Mouse (Mus musculus) limb, embryonic 10.5 days (tissue): Measurements from ENCODE around the gene Olfr984. TPM values are rescaled to one million over a fixed set of nuclear protein-coding genes. Genes with fewer than 3 reads are reported as not detected.

Source experiments
- DNase-seq: peaks from one replicate; pipeline ENCODE4 v3.0.0-alpha.2; 2017; ENCODE audit warnings: low spot score
- H3K27ac ChIP-seq: fragments of 300-500 bp; sonication (generic); 2 replicates; pipeline ENCODE4 v1.5.1; 2016; ENCODE audit warnings: mild to moderate bottlenecking
- H3K27me3 ChIP-seq: fragments of 300-500 bp; sonication (generic); 2 replicates; pipeline ENCODE4 v1.6.1; 2016; ENCODE audit warnings: low read depth, mild to moderate bottlenecking; ENCODE audit not compliant: poor library complexity, severe bottlenecking
- H3K36me3 ChIP-seq: fragments of 300-500 bp; sonication (generic); 2 replicates; pipeline ENCODE4 v1.6.1; 2016; ENCODE audit warnings: mild to moderate bottlenecking, moderate library complexity
- H3K4me1 ChIP-seq: fragments of 300-500 bp; sonication (generic); 2 replicates; pipeline ENCODE4 v1.6.1; 2016
- H3K4me3 ChIP-seq: fragments of 300-500 bp; sonication (generic); 2 replicates; pipeline ENCODE4 v1.5.1; 2016; ENCODE audit warnings: mild to moderate bottlenecking, moderate library complexity
- H3K9me3 ChIP-seq: fragments of 300-500 bp; sonication (generic); replicated peaks from 2 replicates; pipeline ENCODE4 v1.6.1; 2016; ENCODE audit warnings: mild to moderate bottlenecking
- WGBS: fragments of 180-500 bp; shearing (Covaris S2); methylation state at CpG from one replicate; pipeline ENCODE4 v1.1.7; 2016; 5-methylcytosine and 5-hydroxymethylcytosine counted together
- polyA plus RNA-seq: library from polyadenylated mRNA; unstranded; fragments of >200 nt; fragmentation: Nextera tagmentation; extraction: Ambion mirVana; gene quantifications from 2 replicates; pipeline ENCODE4 v1.2.1, GENCODE M21; 2016

Gene Olfr984
- not detected in 2 replicates for polyA plus RNA-seq

DNA sequence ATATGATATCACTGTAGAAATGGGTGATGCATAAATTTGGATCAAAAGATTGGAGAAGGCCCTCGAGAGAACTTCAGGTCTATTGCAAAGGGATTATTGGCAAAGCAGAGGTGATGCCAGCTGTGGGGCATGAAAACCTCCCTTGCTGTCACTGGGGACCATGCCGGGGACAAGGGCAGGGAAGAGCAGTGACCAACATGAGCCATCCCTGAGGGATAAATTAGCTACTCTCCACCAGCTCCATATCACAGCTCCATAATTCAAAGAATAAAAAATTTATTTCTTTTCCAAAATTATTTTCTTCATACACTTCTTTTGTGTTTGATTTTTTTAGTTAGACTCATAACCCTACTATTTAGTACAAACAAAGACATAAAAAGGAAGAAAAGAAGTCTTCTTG, at the start of gene Olfr984:
Gene Olfr984, minus strand, starts transcription at position 101 of the 400 bp plus-strand sequence.
- Histone ChIP-seq H3K27ac (no peak within 1 kb of the TSS), H3K4me3 (no peak within 1 kb of the TSS), H3K4me1 (0 out of 2 replicates have a peak, but pooled peaks cover 3% of the 10 kb centered on the region), H3K27me3 (no peaks in the 10 kb centered on the region), H3K36me3 (no peaks in the 10 kb centered on the region), H3K9me3 (no peaks in the 10 kb centered on the region)
- 94% methylated on average over 2 of the region's 2 CpGs for WGBS
- no peak for DNase-seq

DNA sequence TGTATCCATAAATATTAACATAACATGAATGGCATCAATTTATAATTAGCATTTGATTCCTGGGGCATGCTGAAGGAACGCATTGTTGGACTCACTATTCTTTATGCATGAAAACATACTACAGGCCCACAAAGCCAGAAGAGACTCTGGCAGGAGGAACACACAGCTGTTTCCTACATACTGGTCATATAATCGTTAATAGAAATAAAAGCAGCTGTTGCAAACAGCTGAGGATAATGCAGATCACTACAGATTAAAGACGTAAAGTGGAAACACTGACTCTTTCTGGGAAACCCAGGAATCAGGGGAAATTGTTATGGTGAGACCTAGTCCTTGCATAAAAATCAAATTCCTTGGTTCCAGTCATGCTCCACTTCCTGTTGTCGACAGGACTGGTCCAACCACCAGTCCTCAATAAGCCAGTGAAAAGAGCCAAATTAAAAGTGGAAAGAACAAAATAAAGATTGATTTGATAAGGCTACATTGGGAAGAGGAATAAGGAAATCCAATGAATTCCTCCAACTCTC, 41.2 kb upstream of the Olfr984 start:
- WGBS: 84% methylated on average over 4 of the region's 4 CpGs
- H3K4me3 ChIP-seq: no peak overlapping the region
- no peak for DNase-seq
- H3K27me3 ChIP-seq: no peaks in the 10 kb centered on the region
- no peaks in the 10 kb centered on the region for H3K4me1 ChIP-seq
- H3K36me3 ChIP-seq: no peaks in the 10 kb centered on the region
- H3K9me3 ChIP-seq: no peaks in the 10 kb centered on the region
- H3K27ac ChIP-seq: no peak overlapping the region

DNA sequence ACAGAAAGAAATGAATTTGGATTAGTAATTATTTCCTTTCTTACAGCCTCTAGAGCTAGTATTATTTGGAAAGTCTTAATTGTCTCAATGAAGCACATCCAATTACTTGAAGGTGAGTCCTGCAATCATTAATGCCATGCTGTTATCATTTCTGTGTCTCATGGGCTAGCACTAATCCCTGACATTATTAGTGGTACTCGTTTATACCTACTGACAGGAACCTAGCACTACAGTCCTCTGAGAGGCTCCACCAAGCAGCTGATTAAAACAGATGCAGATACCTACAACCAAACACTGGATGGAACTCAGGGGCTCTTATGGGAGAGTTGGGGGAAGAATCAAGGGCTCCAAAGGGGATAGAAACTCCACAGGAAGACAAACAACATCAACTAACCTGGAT, 27.5 kb upstream of the Olfr984 start:
- WGBS: 65% methylated on average over 1 of the region's 1 CpGs
- no peaks in the 10 kb centered on the region for H3K9me3 ChIP-seq
- no peak for DNase-seq
- no peaks in the 10 kb centered on the region for H3K4me1 ChIP-seq
- H3K36me3 ChIP-seq: no peaks in the 10 kb centered on the region
- H3K4me3 ChIP-seq: no peak overlapping the region
- H3K27me3 ChIP-seq: no peaks in the 10 kb centered on the region
- H3K27ac ChIP-seq: no peak overlapping the region

DNA sequence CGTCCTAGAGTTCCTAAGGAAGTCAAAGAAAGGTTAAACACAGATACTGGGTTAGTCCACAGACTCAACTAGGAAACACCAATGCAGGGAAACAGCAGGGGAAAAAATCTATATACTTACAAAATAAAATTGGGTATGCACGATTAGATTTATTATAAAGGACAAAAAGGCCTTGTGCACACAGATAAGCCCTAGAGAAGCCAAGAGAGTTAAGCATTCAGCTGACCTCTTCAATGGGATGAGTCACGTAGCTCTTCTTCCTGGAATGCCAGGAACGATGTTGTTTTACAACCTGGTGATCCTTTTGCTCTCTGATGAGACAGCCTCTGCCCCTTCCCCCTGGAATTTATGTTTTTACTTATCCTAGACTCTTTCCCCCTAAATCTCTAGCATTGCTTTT, 25.5 kb upstream of the Olfr984 start:
- Histone ChIP-seq H3K27ac (no peak overlapping the region), H3K4me3 (no peak overlapping the region), H3K27me3 (no peaks in the 10 kb centered on the region), H3K4me1 (no peaks in the 10 kb centered on the region), H3K9me3 (no peaks in the 10 kb centered on the region), H3K36me3 (no peaks in the 10 kb centered on the region)
- WGBS: 64% methylated on average over 4 of the region's 4 CpGs
- DNase-seq: no peak

DNA sequence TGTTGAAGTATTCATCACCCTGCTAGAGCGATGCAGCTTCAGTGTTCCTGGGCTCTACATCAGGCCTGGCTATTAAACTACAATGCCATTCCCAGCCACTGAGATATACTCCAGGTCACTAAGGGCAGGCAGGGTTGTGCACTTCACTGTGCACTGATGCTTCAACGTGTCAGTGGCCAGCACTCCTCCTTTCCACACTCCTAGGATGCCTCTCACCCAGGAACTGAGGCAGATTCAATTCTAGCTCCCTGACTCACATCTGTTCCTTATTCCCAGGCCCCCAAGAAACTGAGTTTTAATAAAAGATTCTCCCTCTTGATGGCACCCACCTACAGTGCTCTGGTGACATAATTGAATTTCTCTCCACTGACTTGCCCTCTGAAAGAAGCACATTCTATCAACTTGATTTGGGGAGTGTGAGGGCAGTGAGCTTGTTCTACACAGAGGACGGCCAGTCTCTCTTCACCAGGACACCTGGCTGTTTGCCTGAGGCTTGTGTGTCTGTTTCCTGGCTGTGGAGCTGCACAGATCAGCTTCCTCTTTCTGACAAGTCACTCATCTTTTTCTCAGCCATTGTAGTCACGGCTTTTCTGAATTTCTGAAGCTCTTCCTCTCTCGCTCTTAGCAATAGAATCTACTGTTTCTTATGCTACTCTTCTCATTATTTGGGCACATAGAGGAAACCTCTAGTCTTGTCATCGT, 23.1 kb upstream of the Olfr984 start:
- no peak for DNase-seq
- Histone ChIP-seq H3K36me3 (no peaks in the 10 kb centered on the region), H3K27me3 (no peaks in the 10 kb centered on the region), H3K4me3 (no peak overlapping the region), H3K27ac (no peak overlapping the region), H3K9me3 (no peaks in the 10 kb centered on the region), H3K4me1 (no peaks in the 10 kb centered on the region)
- WGBS: 89% methylated on average over 6 of the region's 6 CpGs

DNA sequence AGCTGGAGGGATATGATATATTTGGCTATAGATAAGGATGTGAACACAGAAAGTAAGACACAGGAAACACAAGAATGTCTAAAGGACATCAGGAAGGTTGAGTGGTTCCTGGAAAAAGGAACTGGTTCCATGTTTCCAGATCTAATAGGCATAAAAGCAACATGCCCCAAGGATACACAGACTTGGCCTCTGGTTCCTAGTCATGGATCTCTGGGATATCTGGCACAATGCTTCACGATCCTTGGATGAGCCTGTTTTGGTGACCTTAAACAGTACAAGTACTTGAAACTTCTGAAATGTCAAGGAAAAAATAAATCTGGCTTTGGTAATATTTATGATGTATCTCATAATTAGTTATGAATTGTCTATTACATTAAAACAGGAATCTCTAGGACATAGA, 16.6 kb upstream of the Olfr984 start:
- H3K9me3 ChIP-seq: no peaks in the 10 kb centered on the region
- 92% methylated on average over 1 of the region's 1 CpGs for WGBS
- DNase-seq: no peak
- H3K27ac ChIP-seq: no peak overlapping the region
- H3K4me1 ChIP-seq: no peaks in the 10 kb centered on the region
- no peak overlapping the region for H3K4me3 ChIP-seq
- no peaks in the 10 kb centered on the region for H3K27me3 ChIP-seq
- H3K36me3 ChIP-seq: no peaks in the 10 kb centered on the region

DNA sequence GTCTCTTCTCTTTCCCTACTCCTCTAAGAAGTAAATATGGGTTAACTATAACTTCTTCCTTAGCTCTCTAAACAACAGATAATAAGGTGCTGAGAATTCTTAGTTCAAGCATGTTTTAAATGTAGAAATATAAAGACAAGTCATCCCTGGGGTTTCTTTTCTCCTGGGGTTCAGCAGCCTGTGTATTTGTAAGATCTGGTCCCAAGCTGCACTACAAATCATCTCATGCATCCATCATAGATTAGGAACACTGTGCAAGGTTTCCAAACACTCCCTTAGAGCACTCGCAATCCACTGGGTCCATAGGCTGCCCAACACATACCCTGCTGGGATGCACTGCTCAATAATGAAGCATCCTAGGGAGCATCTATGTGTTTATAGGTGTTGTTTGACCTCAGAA, 16.1 kb upstream of the Olfr984 start, which contains the start of gene Olfr985:
Gene Olfr985, minus strand, starts transcription at position 101 of the 400 bp plus-strand sequence.
- Histone ChIP-seq H3K9me3 (no peaks in the 10 kb centered on the region), H3K27ac (no peak within 1 kb of the TSS), H3K36me3 (no peaks in the 10 kb centered on the region), H3K27me3 (no peaks in the 10 kb centered on the region), H3K4me3 (no peak within 1 kb of the TSS), H3K4me1 (no peaks in the 10 kb centered on the region)
- 86% methylated on average over 1 of the region's 1 CpGs for WGBS
- DNase-seq: no peak

DNA sequence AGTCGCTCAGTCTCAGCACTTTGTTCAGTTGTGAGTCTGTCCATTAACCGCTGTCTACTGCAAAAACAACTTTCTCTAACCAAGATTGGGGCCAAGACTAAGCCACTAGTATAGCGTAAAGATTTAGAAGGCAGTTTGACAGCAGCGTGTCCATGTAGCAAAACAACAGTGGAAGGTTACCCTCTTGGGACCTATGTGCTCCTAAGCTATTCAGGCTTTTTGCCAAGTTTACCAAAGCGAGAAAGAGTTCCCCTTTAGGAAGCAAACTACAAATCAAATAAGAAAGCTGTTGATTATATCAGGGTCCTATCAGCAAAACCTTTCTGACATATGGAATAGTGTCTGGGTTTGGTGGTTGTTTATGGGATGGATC, 3.3 kb upstream of the Olfr984 start:
- Histone ChIP-seq H3K4me1 (0 out of 2 replicates have a peak, but pooled peaks cover 3% of the 10 kb centered on the region), H3K4me3 (no peak overlapping the region), H3K27me3 (no peaks in the 10 kb centered on the region), H3K36me3 (no peaks in the 10 kb centered on the region), H3K9me3 (no peaks in the 10 kb centered on the region), H3K27ac (no peak overlapping the region)
- 90% methylated on average over 5 of the region's 5 CpGs for WGBS
- DNase-seq: no peak

DNA sequence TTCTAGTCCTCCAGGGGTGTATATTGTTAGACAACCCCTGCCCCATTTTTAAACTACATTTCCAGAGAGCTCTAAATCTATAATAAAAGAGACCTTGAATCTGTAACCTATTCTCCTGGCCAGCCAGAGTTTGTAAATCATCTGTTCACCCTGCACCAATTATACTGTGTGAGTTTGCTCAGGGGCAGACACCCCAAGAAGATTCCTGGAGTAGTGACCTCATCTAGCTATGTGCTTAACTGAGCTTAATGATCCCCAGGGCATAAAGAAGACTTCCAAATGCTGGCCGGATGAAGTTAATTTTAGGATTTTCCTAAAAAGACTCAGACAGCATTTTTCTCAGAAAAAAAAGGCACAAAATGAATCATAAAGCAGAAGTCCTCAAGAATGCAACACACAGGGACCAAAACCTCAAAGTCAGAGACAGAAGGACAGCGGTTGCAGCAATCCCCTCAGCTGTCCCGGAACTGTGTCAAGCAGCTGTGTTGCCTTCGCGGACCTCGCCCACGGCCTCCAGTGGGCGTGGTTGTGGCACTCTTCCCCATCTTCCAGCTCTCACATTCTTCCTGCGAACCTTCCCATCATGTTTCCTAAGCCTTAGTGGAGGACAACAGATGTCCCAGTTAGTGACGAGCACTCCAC, 2.8 kb upstream of the Olfr984 start:
- H3K9me3 ChIP-seq: no peaks in the 10 kb centered on the region

DNA sequence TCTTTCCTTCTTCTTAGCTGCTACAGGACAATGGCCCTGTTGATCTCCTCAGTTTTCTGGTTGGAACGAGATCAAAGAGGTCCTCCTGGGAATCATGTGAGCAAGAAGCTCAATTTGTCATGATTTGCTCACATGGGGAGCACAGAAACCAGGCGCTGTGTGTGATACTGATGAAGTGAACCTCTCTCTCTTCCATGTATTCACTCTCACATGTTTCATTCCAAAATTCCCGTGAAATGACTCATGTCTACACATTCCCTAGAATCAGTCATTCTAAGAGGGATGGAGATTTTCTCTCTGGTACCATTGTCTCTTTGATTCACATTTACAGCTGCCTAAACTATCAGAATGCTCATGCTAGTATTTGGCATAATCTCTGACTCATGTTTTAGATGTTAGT, 19.2 kb downstream of the Olfr984 start:
- DNase-seq: no peak
- no peaks in the 10 kb centered on the region for H3K9me3 ChIP-seq
- no peak overlapping the region for H3K4me3 ChIP-seq
- WGBS: 74% methylated on average over 3 of the region's 3 CpGs
- no peaks in the 10 kb centered on the region for H3K27me3 ChIP-seq
- H3K4me1 ChIP-seq: no peaks in the 10 kb centered on the region
- no peaks in the 10 kb centered on the region for H3K36me3 ChIP-seq
- H3K27ac ChIP-seq: no peak overlapping the region

More for the DNA sequence above, 2.8 kb upstream of the Olfr984 start:
- DNase-seq: no peak
- Histone ChIP-seq H3K4me3 (no peak overlapping the region), H3K27me3 (no peaks in the 10 kb centered on the region), H3K36me3 (no peaks in the 10 kb centered on the region), H3K27ac (no peak overlapping the region), H3K4me1 (0 out of 2 replicates have a peak, but pooled peaks cover 3% of the 10 kb centered on the region)
- WGBS: 73% methylated on average over 10 of the region's 10 CpGs

DNA sequence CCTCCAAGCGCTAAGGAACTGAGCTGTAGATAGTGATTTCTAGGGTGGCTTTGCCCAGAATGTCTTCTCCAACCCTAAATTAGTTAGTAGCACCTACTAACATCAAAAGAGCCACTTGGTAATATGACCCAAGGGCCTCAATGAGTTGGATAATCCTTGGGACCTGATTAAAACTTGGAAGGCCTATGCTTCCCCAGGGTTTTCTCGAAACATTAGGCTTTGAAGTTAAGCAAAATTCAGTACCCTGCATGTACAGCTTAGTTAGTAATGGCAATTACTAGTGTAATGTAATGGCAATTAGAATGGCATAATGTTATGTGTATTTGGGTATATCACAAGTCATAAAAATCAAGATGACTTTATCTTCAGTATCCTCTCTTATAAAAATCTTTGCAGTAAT, 20.5 kb downstream of the Olfr984 start, which contains the start of gene Olfr983:
Gene Olfr983, minus strand, starts transcription at position 101 of the 400 bp plus-strand sequence.
- no peak within 1 kb of the TSS for H3K4me3 ChIP-seq
- H3K4me1 ChIP-seq: no peaks in the 10 kb centered on the region
- H3K27ac ChIP-seq: no peak within 1 kb of the TSS
- H3K27me3 ChIP-seq: no peaks in the 10 kb centered on the region
- WGBS: 86% methylated on average over 2 of the region's 2 CpGs
- no peak for DNase-seq
- no peaks in the 10 kb centered on the region for H3K36me3 ChIP-seq
- H3K9me3 ChIP-seq: no peaks in the 10 kb centered on the region

DNA sequence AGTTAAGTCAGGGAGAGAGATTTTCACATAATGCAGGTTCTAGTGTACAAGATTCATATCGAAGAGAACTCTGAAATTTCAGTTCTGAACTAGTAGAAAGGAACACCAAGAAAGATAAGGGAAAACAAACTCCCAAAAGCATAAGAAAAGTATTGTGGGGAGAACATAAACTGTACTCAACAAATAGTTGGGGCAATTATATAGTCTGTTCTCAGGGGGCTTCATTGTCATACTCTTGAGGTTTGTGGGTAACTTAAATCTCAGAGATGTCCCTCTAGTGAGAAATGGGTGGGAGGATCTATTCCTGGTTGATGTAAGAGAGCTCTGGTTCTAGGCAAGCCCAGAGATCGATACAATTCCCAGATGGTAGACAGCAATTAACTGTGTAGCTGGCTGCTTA, 40.5 kb downstream of the Olfr984 start, which contains the start of gene Olfr982:
Gene Olfr982, plus strand, starts transcription at position 301 of the 400 bp plus-strand sequence.
- H3K4me1 ChIP-seq: no peaks in the 10 kb centered on the region
- 85% methylated on average over 2 of the region's 2 CpGs for WGBS
- H3K36me3 ChIP-seq: no peaks in the 10 kb centered on the region
- no peak for DNase-seq
- no peak within 1 kb of the TSS for H3K4me3 ChIP-seq
- H3K9me3 ChIP-seq: no peaks in the 10 kb centered on the region
- H3K27me3 ChIP-seq: no peaks in the 10 kb centered on the region
- no peak within 1 kb of the TSS for H3K27ac ChIP-seq

DNA sequence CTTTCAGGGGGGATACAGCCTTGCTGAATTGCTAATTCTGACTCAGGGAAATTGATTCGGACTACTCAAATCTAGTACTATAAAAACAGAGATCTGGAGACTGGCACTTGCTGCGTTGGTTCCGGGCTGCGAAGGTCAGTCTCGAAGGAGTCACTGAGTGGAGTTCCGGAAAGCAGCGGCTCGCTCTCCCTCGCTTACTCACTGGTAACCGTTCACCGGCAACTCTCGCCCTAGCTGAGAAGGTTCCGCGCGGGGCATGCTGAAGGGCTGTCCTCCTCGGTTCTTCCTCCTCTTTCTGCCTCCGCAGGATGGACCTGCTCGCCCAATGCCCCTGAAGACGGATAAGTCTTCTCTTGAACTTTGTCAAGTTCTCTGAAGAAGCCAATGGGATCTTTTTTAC, 63.9 kb downstream of the Olfr984 start:
- Histone ChIP-seq H3K27me3 (no peaks in the 10 kb centered on the region), H3K4me1 (no peaks in the 10 kb centered on the region), H3K36me3 (no peaks in the 10 kb centered on the region), H3K4me3 (no peak overlapping the region), H3K27ac (no peak overlapping the region), H3K9me3 (no peaks in the 10 kb centered on the region)
- WGBS: 92% methylated on average over 19 of the region's 19 CpGs
- DNase-seq: no peak
